In genomic region chr12:38778299-38779075, GRCm38 (mm10) we compare ENCODE assay signal across 8 mouse cellular contexts. TPM values are rescaled to one million over a fixed set of nuclear protein-coding genes. Genes with fewer than 3 reads are reported as not detected.
DNase-seq lines count a peak whose midpoint lies in the region; ATAC-seq and TF ChIP-seq lines count a peak whose summit lies in the region.

No protein-coding gene starts in this region.

- TF ChIP-seq POLR2A in brain, embryonic 14.5 days (IDR thresholded peaks at IDR 0.05; ENCODE audit: borderline replicate concordance, extremely low read depth, insufficient read depth, insufficient read length, poor library complexity, severe bottlenecking) = no peak
- TF ChIP-seq POLR2A in liver, adult 2 months (IDR thresholded peaks at IDR 0.05; ENCODE audit: extremely low read depth, insufficient read depth, low read length) = no peak

- H3K9me3 ChIP-seq in heart, embryonic 13.5 days = no peaks in the 10 kb centered on the region
- H3K9me3 ChIP-seq in kidney, embryonic 16.5 days (ENCODE audit: low read length) = no peaks in the 10 kb centered on the region

- ATAC-seq in heart, embryonic 13.5 days (ENCODE audit: extremely low read depth, insufficient number of reproducible peaks, low FRiP score, low TSS enrichment) = peak; percentile 86
- peak; percentile 96 for ATAC-seq in kidney, embryonic 16.5 days (ENCODE audit: low FRiP score, low TSS enrichment)
- peak; percentile 63 for ATAC-seq in monocyte, adult 5-6 weeks (replicated peaks; ENCODE audit: insufficient number of reproducible peaks, low FRiP score, low TSS enrichment, poor library complexity, severe bottlenecking)

- H3K36me3 ChIP-seq in heart, embryonic 13.5 days = no peaks in the 10 kb centered on the region
- H3K36me3 ChIP-seq in kidney, embryonic 16.5 days (ENCODE audit: insufficient read depth, low read length) = no peaks in the 10 kb centered on the region
- H3K36me3 ChIP-seq in liver, adult 2 months (ENCODE audit: control insufficient read depth, insufficient read depth, low read length) = no peaks in the 10 kb centered on the region
- H3K36me3 ChIP-seq in splenic B cell, adult 2 months (ENCODE audit: control insufficient read depth, insufficient read depth, low read length, poor library complexity, severe bottlenecking) = no peaks in the 10 kb centered on the region

- under 1% methylated on average over 37 of the region's 37 CpGs for WGBS in heart, embryonic 13.5 days
- under 1% methylated on average over 36 of the region's 37 CpGs for WGBS in kidney, embryonic 16.5 days
- 1% methylated on average over 37 of the region's 37 CpGs for WGBS in liver, adult 2 months

- peak overlapping the region; percentile 92 for H3K4me2 ChIP-seq in heart, embryonic 13.5 days
- H3K4me2 ChIP-seq in kidney, embryonic 16.5 days (replicated peaks; ENCODE audit: low read depth, low read length) = peak overlapping the region; percentile 84

- H3K4me3 ChIP-seq in heart, embryonic 13.5 days = peak overlapping the region; percentile 72
- peak overlapping the region; percentile 72 for H3K4me3 ChIP-seq in kidney, embryonic 16.5 days (ENCODE audit: low read length)
- H3K4me3 ChIP-seq in liver, adult 2 months (ENCODE audit: insufficient read depth, low read depth, low read length) = peak overlapping the region; percentile 64

- H3K4me1 ChIP-seq in heart, embryonic 13.5 days = peaks cover 9% of the 10 kb centered on the region
- 0 out of 2 replicates have a peak, but pooled peaks cover 6% of the 10 kb centered on the region for H3K4me1 ChIP-seq in kidney, embryonic 16.5 days (ENCODE audit: insufficient read depth, low read length)
- peaks cover 7% of the 10 kb centered on the region for H3K4me1 ChIP-seq in liver, adult 2 months (ENCODE audit: control insufficient read depth, insufficient read depth, low read length)

- no peaks in the 10 kb centered on the region for H3K27me3 ChIP-seq in heart, embryonic 13.5 days (replicated peaks)
- no peaks in the 10 kb centered on the region for H3K27me3 ChIP-seq in kidney, embryonic 16.5 days (ENCODE audit: insufficient read depth, low read length)
- no peaks in the 10 kb centered on the region for H3K27me3 ChIP-seq in liver, adult 2 months (ENCODE audit: control insufficient read depth, insufficient read depth, low read length)
- H3K27me3 ChIP-seq in splenic B cell, adult 2 months (ENCODE audit: control insufficient read depth, insufficient read depth, low read length, poor library complexity, severe bottlenecking) = no peaks in the 10 kb centered on the region

- DNase-seq in CD4-positive helper T cell, adult 2 months (ENCODE audit: low read depth, low spot score) = peak; percentile 48
- peak; percentile 98 for DNase-seq in brain, embryonic 14.5 days (ENCODE audit: low read depth)
- peak; percentile 45 for DNase-seq in fibroblast of lung, adult 2 months (ENCODE audit: low read depth)
- DNase-seq in liver, adult 2 months (ENCODE audit: extremely low read depth, low read depth, low spot score) = peak; percentile 72
- peak; percentile 66 for DNase-seq in splenic B cell, adult 2 months (ENCODE audit: low read depth, low spot score)

- no peak for TF ChIP-seq CTCF in brain, embryonic 14.5 days (IDR thresholded peaks at IDR 0.05; ENCODE audit: borderline replicate concordance, extremely low read depth, insufficient read depth, insufficient read length)
- no peak for TF ChIP-seq CTCF in liver, adult 2 months (IDR thresholded peaks at IDR 0.05; ENCODE audit: low read depth, low read length)

- H3K79me2 ChIP-seq in liver, adult 2 months (ENCODE audit: control insufficient read depth, insufficient read depth, low read length) = no peaks in the 10 kb centered on the region

- peak overlapping the region; percentile 96 for H3K27ac ChIP-seq in heart, embryonic 13.5 days (replicated peaks)
- peak overlapping the region; percentile 96 for H3K27ac ChIP-seq in kidney, embryonic 16.5 days (ENCODE audit: low read length)
- H3K27ac ChIP-seq in liver, adult 2 months (replicated peaks; ENCODE audit: insufficient read depth, low read depth, low read length) = peak overlapping the region; percentile 56

- peak overlapping the region; percentile 83 for H3K9ac ChIP-seq in heart, embryonic 13.5 days
- H3K9ac ChIP-seq in kidney, embryonic 16.5 days (replicated peaks; ENCODE audit: low read length) = peak overlapping the region; percentile 68
- peak overlapping the region; percentile 50 for H3K9ac ChIP-seq in liver, adult 2 months (ENCODE audit: low read depth, low read length)

RNA-seq across cellular contexts. Expression of gene Etv1, which starts 0.7 kb away (rescaled TPM):
- polyA plus RNA-seq in brain, embryonic 14.5 days (2012; rRNA removed) = 12.5 and 18.8 TPM in 2 replicates
- polyA plus RNA-seq in heart, embryonic 13.5 days (2015; fragmentation: Nextera tagmentation; extraction: Ambion mirVana) = 24.8 and 27.9 TPM in 2 replicates
- polyA plus RNA-seq in kidney, embryonic 16.5 days (2015; fragmentation: Nextera tagmentation; extraction: Ambion mirVana) = 12.8 and 14.4 TPM in 2 replicates
- total RNA-seq in liver, adult 2 months (2014; rRNA removed) = 0.83 and 0.87 TPM in 2 replicates
- 0.23 and 0.39 TPM in 2 replicates for polyA plus RNA-seq in liver, adult 2 months (2012; rRNA removed)
- total RNA-seq in monocyte, adult 5-6 weeks (2017) = 0.21 TPM in 1 of 3 replicates, not detected in the others

Comparison
In these comparisons a context has a peak if more than half of its experiments do, and no peak if none do; other contexts are left out.
1. Peak in every context shown above with its lines: DNase-seq, ATAC-seq, H3K4me3 ChIP-seq and H3K27ac ChIP-seq.
2. DNase-seq: peak in every context shown above with its lines; median percentile 98 in brain, embryonic 14.5 days; 72 in liver, adult 2 months; 66 in splenic B cell, adult 2 months; 48 in CD4-positive helper T cell, adult 2 months; 45 in fibroblast of lung, adult 2 months.